Mouse (Mus musculus) neutrophil, adult 83 days (primary cell): ENCODE results near the gene Sema4g. TPM values are rescaled to one million over a fixed set of nuclear protein-coding genes. Genes with fewer than 3 reads are reported as not detected.

Experiments used
- total RNA-seq, 2 experiments: library from RNA; stranded (reverse); gene quantifications; one replicate each; pipeline ENCODE4 v1.2.4; 2023

Gene Sema4g
- under 1 TPM; 0.11 to 0.28 TPM for total RNA-seq

DNA sequence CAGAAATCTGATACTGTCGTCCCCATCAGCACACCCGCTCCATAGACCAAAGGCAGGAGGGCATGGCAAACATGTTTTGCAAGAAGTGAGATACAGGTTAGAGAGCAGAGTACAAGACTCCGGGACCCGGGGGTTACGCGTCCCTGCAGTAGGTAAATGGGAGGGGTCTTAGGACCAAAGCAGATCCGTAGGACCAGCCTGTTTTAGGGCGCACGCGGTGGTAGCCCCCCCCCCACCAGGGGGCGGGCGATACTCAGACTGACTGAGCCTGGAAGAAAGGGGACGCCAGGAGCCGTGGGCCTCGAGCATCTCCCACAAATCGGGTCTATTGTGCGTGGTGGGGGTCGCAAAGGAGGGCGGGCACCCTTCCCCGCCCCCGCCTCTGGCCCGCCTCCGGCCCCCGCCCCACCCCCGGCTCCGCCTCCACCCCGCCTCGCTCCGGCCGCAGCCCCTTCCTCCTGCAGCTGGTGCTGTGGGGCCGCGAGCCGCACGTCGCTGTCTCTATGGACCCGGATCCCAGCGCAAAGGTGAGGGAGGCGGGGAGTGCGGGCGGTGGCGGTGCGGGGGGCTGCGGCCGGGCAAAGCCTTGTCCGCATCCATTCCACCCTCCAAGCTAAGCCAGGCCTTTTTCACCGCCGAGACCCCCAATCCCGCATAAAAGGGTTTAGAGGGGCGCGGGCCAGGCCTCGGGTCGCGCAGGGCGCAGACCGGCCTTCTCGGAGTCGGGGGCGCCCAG is at the start of gene Sema4g:
Gene Sema4g, plus strand, starts transcription at position 271 of the 736 bp plus-strand sequence.

DNA sequence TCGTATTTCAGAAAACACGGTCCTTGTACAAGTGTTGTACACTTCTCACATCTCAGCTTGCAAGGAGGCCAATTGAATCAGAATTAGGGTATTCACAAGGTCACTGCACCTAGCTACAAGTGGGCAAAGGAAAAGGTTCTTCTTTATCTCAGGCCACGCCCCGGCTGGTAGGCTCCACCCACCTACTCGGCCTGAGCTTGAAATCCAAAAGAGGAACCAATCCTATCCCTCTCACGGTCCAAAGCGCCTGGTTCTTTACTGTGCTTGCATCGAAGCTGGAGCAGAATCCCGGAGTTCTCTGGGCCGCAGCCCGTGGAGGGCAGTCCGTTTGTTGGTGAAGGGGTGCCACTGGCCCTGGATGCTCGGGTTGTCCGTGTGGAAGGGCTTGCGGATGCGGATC is 16.5 kb downstream of the Sema4g start, which contains the start of gene Twnk:
Gene Twnk, plus strand, starts transcription at position 220 of the 400 bp plus-strand sequence.

DNA sequence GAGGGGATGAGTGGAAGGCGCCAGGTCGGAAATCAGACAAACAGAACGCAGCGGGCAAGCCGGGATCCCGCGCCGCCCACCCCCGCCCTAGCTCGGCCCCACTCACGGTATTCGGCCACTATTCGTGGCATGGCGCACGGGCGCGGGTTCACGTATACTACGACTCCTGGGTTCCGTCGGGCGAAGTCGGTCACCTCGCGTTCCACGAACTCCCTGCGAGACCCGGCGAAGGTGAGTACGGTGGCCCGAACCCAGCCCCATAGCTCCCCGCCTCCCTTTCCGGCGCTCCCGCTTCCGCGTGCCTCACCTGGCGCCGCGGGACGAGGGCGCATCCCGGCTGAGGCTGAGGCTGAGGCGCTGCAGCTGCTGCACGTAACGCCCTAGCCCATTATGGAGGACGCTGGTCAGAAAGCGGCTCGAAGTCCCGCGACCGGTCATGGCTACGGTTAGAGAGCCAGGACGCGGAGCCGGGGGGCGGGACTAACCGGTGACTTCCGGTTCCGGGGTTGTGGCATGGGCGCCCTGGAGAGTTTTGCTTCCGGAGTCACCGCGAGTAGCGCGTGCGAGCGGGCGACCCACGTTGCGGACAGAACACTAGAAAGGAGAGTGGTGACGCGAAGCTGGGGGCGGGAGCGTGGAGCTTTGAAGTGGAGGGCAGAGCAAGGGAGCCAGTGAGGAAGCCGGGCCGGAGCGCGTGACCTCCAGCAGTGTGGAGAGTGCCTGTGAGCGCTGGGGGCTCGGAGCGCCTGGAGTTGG is 17.2 kb downstream of the Sema4g start, which contains the start of gene Mrpl43:
Gene Mrpl43, minus strand, starts transcription at position 486 of the 756 bp plus-strand sequence.

DNA sequence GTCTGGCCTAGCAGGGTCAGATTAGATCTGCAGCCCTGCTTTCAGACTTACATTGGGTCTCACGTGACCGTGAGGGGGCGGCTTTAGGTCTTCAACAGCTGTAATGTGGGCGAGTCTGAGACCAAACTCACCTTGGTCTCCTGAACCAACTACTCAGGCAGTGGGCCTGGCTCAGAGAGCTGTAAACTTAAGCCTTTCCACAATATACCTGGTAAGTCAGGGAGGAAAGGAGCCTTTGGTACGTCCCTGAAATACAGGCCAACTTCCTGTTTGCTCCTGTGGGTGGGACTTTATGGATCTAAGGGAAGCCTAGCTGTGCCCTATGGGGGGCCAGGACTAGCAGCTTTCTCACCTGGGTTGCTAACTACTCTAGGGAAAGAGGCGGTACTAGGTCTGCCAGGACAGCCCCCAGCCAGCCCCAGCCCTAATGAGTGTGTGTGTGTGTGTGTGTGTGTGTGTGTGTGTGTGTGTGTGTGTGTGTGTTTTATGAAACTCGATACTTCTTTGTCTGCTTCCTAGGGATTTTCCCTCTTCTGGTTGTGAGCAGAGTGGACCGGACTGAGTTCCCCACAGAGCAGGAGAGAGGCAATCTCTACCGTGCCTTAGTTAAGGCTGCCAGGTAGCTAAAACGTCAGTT is 25.6 kb downstream of the Sema4g start, which contains the start of gene Lzts2:
Gene Lzts2, plus strand, starts transcription at position 80 of the 637 bp plus-strand sequence.

DNA sequence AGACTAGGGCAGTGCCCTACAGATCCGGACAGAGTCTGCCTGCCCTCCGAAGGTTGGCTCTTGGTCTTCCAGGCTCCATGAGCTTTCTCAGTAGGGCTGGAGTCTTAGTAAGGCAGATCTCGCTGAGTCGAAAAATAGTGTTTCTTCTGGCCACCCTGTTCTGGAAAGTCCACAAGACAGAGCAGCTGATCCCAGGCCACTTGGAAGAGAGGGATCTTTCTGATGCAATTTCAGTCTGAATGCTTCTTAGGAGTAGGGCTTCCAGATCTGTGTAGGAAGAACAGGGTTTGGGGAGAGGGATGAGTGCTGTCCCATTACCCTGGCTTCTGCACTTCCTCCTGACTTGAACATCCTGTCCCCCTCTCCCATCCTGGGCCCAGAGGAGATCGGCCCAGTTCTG is 56.8 kb downstream of the Sema4g start, which contains the start of gene Pdzd7:
Gene Pdzd7, minus strand, starts transcription at position 67 of the 400 bp plus-strand sequence.

DNA sequence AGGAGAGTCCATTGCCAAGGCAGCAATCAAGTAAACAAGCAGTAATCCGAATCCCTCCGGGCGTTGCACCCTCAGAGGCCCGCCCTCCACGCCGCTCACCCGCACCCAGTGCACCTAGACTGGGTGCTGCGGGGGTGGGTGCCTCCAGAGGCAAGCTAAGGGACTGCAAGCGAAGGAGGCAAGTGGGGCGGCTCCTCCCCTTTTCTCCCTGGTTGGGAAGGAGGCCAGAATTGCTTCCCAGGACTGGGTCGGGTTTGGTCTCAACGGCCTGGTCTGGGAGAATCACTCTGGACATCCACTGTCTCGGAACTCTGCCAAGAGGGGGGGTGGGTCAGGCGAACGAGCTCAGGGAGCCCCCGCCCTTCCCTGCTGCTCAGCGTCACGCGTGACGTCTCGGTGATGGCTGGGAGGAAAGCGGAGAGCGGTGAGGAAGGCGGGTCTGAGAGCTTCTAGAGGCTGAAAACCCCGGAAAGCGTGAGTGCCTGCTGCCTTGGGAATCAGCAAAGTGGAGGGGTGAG is 58.6 kb downstream of the Sema4g start, which contains the start of gene Sfxn3:
Gene Sfxn3, plus strand, starts transcription at position 87 of the 518 bp plus-strand sequence.

Other genes with a start within 250 kb of the Sema4g start
- not detected for gene Pax2, start 233.1 kb upstream of the Sema4g start, total RNA-seq
- 10 to 100 TPM; 25.6 to 26.8 TPM for gene Slf2, start 58.0 kb upstream of the Sema4g start, total RNA-seq
- gene Twnk, start 16.6 kb downstream of the Sema4g start, total RNA-seq = 1 to 10 TPM; 5.0 to 5.9 TPM
- gene Mrpl43, start 17.3 kb downstream of the Sema4g start, total RNA-seq = 10 to 100 TPM; 25.1 to 25.4 TPM
- under 1 TPM; 0.37 to 0.49 TPM for gene Lzts2, start 25.3 kb downstream of the Sema4g start, total RNA-seq
- not detected for gene Pdzd7, start 56.6 kb downstream of the Sema4g start, total RNA-seq
- gene Sfxn3, start 58.4 kb downstream of the Sema4g start, total RNA-seq = 10 to 100 TPM; 13.6 to 17.1 TPM
- 1 to 10 TPM in 1 of 2 experiments, under 1 TPM in 1; 0.57 to 1.3 TPM for gene Kazald1, start 86.1 kb downstream of the Sema4g start, total RNA-seq
- gene Tlx1, start 161.6 kb downstream of the Sema4g start, total RNA-seq = not detected
- not detected for gene Lbx1, start 246.7 kb downstream of the Sema4g start, total RNA-seq